Mouse (Mus musculus) telencephalon, adult 2 months (tissue): Measurements from ENCODE around the gene Fmn2.

Source experiments
- DNase-seq: peaks from one replicate; pipeline ENCODE4 v3.0.0-alpha.2; 2011; ENCODE audit warnings: low read depth, low spot score

The Fmn2 gene

DNA sequence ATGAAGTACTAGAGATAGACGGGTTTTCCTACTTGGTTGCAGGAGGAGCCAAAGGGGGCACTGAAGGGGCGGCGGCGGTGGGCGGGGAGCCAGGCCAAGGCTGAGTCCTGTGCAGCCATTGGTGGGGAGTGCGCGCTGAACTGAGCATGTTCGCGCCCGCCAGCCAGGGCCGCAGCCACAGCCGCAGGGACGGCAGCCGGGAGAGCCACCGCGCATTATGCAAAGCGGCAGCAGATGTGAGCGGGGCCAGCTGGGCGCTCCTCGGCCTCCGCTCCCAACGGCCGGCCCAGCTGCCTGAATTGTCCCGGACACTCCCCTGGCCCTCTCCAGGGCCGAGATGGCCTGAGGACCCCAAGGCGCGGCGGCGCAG is at the start of gene Fmn2:
Gene Fmn2 (plus strand): TSS at position 165 of the 370 bp plus-strand sequence.
- peak; percentile 65 for DNase-seq

DNA sequence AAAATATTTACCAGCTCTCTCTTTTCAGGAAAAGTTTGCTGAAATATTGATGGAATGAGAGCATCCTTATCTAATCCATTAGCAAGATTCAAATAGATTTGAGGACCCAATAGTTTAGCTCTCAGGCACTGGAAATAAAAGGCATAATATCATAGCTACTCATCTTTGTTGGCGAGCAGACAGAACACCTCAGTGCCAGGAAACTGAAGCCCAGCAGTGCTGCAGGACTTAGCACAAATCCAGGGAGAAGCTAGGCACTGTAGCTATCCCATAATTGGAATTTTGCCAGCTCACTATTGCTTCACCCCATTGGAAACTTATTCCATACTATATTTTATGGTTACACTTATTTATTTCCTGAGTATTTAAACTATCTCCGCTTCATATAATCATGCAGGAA is 46.5 kb upstream of the Fmn2 start:
- no peak for DNase-seq

DNA sequence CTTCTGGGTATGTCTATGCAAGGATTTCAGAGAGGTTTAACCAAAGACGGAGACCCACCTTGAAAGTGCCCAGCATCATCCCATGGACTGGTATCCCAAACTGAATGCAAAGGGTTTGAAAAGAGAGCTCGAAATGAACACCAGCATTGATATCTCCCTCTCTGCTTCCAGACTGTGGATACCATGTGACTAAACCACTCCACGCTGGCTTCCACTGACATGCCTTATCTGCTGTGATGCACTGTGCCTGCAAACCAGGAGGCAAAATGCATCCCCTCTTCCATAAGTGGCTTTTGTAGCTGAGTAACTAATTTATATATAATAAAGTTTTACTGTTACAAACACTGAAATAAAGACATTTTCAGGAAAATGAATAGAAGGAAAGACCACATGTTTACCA is 36.2 kb upstream of the Fmn2 start:
- DNase-seq = no peak

DNA sequence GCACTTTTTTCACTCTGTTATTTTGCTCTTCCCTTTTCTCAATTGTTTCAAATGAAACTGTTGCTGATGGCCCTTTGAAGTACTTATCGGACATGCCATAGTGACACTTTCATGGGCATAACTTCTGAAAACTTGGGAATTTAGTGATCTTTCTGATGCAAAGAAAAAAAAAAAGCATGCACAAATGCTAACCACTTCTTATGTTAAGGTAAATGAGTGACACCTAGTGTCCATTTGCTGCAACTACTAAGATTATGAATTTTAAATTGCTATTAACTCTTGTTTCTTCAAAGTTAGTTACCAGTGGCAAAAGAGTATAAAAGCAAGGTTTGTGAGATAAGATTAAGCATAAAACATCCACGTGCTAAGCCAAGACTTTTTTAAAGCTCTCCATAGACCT is 35.4 kb upstream of the Fmn2 start:
- peak; percentile 23 for DNase-seq

DNA sequence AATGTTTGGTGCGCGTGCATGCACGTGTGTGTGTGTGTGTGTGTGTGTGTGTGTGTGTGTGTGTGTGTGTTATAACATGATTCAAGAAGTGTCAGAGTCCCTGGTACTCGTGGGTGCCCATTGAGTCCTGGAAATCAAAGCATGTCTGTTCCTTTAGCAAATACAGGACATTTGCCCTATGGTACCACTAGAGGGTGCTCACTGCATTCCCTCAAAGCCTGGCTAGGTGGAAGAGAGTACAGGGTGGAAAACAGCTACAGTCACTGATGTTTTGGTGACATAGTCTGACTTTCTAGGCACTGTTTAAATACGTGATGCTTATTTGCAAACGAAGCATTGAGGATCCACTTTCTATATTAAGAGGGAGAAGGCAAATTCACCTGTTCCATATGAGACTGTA is 31.9 kb upstream of the Fmn2 start:
- DNase-seq = peak; percentile 58

DNA sequence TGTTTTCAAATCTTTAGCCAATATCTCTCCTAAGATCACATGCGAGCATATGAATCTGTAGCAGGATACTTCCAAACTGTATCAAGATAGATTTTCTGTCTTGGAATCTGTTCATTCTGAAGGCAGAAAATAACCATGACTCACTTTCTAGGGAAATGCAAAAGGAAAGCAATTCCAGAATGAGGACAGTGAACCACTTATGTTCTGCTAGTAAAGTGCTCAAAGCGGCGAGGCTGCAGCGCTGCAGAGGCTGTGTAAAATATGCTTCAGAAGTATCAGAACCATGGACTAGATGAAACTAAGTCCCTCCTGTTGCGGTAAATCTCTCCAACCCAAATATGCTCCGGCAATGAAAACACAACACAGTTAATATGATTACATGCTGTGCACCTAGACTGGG is 19.1 kb upstream of the Fmn2 start:
- DNase-seq = peak; percentile 68

DNA sequence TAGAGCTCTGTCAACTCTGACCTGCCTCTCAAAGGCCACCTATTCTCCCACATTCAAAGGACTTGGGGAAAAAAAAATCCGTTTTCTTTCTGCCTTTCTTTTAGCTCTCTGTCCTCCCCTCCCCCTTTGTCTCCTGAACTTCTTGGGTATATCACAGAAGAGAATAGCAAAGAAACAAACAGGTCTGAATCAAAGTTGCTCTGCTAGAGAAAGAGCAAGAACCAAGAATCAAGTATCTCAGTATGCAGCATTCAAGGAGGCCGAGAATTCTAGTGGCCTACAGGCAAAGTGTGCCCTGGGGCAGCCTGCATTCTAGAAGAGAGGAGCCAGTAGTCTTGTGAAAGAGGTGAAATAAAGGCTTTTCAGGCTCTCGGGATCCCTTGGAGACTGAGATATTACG is 1.6 kb upstream of the Fmn2 start:
- no peak for DNase-seq

DNA sequence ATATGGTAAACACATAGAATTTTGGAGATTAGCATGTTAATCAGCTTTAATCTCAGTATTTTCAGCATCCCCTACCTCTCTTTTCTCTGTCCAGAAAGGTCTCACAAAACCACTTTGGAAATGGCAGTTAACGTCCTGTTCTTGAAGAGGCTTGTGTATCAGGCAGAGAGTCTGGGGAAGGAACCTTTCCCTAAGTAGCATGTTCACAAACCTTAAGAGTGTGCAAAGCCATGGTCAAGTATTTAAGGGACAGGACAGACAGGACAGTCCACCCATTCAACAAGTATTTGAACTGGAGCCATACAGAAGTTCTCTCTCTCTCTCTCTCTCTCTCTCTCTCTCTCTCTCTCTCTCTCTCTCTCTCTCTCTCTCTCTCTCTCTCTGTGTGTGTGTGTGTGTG is 614 bp upstream of the Fmn2 start:
- no peak for DNase-seq

DNA sequence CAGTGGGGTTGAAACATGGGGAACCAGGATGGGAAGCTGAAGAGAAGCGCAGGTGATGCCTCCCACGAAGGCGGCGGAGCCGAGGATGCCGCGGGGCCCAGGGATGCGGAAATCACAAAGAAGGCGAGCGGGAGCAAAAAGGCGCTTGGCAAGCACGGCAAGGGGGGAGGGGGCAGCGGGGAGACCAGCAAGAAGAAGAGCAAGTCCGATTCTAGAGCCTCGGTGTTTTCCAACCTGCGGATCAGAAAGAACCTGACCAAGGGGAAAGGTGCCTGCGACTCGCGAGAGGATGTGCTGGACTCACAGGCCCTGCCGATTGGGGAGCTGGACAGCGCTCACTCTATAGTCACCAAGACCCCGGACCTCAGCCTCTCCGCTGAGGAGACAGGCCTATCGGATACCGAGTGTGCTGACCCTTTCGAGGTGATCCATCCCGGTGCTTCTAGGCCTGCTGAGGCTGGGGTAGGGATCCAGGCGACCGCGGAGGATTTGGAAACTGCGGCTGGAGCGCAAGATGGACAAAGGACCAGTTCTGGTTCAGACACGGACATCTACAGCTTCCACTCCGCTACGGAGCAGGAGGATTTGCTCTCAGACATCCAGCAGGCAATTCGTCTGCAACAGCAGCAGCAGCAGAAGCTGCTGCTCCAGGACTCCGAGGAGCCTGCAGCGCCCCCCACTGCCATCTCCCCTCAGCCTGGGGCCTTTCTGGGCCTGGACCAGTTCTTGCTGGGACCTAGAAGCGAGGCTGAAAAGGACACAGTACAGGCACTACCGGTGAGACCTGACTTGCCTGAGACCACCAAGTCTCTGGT is 613 bp downstream of the Fmn2 start:
- DNase-seq = no peak

DNA sequence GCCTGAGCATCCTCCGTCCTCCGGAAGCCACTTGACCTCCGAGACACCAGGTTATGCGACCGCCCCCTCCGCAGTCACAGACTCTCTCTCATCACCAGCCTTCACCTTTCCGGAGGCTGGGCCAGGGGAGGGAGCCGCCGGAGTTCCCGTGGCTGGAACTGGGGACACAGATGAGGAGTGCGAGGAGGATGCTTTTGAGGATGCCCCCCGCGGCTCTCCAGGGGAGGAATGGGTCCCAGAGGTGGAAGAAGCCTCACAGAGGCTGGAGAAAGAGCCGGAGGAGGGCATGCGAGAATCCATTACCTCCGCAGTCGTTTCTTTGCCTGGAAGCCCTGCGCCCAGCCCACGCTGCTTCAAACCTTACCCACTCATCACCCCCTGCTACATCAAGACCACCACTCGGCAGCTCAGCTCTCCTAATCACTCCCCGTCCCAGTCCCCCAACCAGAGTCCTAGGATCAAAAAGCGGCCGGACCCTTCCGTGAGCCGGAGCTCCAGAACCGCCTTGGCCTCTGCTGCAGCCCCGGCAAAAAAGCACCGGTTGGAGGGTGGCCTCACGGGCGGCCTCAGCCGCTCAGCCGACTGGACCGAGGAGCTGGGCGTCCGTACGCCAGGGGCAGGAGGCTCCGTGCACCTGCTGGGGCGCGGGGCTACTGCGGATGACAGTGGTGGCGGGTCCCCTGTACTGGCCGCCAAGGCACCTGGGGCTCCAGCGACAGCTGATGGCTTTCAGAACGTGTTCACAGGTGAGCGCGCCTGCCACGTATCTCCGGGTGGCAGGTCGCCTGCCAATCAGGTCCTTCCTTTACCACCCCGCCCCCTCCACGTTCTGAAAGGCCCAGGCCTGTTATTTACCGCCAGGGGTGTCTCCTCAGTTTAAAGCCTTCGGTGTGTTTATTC is 1.5 kb downstream of the Fmn2 start:
- DNase-seq = no peak

DNA sequence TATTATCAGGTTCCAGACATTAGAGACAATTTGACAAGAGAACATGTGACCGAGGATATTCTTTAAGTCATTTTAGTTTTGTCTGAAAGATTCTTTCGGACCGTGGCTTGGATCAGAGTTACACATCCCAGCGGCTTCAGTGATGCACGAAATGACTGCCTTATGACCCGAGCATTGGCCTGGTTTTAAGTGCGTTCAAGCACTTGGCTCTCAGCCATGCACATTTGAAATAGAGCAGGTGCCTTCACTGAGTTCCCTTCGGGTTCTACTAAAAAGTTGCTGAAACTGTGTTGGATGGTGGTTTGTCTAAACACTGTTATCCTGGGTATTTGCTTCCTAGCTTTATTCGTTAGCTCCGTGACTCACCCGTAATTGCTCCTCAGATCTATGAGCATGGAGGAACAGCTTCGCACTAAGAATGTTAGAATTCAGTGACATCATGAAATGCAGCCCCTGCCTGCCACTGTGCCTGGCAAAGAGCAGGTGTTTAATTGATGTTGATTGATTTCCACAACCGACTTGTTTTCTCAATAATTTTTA is 7.0 kb downstream of the Fmn2 start:
- DNase-seq = no peak

DNA sequence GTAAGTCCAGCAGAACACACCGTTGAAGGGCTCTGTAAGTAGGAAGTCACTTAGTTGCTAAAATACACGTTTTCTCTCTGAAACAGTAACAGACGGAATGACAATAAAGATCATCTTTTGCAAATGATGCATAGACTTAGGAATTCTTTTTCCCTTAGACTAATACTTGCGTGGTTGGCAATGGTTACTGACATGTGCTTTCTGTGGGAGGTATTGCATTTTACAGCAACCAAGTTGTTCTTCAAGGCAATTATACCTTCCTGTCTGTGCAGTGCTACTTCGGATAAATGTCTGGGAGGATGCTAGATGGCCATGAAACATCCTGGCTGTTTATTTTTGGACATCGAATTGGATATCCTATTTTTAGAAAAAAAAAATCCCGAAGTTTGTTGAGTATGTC is 11.8 kb downstream of the Fmn2 start:
- DNase-seq = peak; percentile 72

DNA sequence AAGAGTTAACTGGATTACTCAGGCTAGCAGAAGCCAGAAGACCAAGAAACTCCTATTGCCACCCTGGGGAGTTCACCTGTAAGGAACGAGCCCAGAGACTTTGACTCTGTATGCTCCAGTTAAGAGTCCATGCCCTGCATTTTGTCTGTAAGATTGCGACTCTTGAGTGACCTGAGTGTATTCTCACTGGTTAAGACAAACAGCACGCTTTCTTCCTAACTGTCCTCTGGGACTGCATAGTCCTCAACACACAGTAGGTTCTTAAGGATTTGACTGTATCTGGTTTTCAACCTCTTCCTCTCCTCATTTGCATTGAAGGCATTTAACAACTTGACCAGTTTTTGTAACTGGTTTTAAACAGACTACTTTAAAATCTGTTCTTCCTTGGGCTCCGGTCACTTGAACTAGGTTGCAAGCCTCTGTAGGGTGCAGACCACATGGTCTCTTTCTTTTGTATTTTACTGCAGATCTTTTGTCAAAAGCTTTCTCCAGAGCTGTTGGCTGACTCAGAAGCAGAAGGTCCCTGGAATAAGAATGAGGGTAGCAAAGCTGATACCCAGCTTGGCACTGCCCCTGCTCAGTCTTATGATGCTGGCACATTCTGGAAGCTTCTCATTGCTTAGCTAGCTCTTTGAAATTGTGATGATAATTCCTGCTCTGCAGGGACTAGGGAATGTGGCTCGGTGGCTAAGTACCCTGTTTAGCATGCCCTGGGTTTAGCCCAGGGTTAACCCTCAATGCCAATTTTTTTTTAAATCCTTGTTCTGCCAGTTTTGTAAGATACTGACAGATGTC is 20.5 kb downstream of the Fmn2 start:
- no peak for DNase-seq

DNA sequence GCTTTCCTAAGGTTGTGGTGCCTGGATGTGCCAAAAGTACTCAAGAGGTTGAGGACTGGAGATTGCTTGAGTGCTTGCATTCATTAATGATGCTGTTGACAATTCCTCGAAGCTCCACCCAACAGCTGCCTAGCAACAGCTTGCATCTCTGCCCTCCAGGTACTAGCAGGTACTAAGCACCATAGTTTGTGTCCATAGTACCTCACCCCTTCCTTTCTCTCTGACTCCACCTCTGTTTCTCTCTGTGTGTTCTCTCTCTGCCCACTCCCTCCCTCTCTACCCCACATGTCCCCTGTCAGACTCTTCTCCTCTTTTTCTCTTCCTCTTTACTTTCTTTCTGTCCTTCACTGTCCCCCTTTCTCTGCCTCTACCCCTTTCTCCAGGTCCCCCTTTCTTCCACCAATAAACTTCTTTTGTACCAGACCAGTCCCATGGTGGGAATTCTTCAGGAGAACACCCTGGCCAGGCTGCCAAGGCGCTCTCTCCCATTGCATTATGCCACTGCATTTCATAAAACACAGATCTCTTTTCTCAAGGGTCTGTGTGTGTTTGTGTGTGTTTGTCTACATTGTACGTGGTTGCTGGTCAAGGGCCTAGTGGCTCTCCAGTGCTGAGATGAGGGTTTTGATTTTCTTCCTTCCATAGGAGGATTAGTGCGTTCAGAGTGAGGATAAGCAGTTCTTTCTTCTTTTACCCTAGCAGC is 21.3 kb downstream of the Fmn2 start:
- DNase-seq = no peak

DNA sequence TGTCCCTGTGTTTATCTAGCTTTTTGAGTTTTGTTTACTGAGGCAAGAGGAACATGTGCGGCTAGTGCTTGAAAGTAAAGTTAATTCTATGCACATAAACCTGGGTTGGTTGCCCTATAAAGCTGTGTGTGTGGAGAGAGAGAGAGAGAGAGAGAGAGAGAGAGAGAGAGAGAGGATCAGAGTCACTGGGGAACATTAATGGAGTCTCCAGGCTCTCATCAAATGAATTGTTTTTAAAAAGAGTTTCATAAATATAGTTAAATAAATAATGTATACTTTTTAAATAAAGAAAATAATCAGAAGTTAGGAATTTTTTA is 21.8 kb downstream of the Fmn2 start:
- DNase-seq = no peak

DNA sequence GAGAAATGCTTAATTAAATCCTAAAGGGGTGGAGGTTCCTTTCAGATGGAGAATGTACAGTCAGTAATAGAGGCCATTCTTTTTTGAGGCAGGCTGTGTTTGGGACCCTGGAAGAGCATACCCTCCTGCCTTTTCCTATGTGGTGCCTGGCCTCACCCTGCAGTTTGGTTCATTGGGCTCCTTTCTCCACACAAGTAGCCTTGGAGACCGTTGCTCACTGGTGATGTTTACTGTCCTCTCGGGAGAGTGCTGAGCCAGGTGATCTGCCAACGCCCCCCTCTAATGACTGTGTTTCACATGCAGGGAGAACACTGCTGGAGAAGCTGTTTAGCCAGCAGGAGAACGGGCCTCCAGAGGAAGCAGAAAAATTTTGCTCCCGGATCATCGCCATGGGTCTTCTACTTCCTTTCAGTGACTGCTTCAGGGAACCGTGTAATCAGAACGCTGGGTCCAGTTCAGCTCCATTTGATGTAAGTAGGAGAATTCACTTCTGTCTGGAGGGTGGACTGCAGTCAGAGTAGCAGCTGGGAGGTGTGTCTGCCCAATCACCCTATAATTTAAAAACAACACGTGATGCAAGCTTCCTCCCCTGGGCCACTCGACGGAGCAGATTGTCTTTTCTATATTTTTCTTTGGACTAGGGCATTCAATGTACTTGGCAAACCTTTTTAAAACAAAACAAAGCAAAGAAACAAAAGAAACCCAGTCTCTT is 35.3 kb downstream of the Fmn2 start:
- no peak for DNase-seq

DNA sequence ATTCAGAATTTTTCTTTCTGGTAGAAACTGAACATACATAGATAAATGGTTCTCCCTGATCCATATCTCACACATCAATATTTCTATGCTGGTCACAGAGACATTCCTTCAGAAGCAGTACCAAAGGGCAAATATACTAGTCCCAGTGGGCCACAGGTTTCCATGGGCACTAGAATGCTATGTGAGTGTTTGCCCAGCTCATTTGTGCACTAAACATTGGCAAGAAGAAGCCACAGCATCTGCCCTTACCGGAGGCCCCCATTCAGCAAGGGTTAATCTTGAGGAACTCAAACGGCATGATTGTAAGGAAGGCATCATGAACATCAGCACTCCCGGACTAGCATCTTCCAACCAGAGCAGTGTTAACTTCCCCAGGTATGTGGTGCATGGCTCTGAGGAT is 35.9 kb downstream of the Fmn2 start:
- no peak for DNase-seq

DNA sequence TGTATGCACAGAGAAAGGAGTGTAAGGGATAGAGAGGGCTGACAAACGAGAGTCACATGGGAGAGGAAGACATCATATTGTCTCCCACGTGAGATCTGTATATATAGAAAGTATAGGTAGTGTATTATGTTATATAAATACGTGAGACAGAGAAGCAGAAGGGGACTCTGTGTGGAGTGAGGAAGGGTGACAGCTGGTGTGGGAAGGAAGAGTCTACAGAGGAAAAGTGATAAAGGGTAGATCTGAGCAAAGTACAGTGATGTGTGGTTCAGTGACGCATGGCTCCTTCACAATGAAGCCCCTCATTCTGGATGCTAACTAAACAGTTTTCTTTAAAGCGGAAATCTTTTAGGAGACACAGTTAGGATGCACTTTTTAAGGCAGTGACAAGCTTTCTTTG is 46.7 kb downstream of the Fmn2 start:
- peak; percentile 41 for DNase-seq

DNA sequence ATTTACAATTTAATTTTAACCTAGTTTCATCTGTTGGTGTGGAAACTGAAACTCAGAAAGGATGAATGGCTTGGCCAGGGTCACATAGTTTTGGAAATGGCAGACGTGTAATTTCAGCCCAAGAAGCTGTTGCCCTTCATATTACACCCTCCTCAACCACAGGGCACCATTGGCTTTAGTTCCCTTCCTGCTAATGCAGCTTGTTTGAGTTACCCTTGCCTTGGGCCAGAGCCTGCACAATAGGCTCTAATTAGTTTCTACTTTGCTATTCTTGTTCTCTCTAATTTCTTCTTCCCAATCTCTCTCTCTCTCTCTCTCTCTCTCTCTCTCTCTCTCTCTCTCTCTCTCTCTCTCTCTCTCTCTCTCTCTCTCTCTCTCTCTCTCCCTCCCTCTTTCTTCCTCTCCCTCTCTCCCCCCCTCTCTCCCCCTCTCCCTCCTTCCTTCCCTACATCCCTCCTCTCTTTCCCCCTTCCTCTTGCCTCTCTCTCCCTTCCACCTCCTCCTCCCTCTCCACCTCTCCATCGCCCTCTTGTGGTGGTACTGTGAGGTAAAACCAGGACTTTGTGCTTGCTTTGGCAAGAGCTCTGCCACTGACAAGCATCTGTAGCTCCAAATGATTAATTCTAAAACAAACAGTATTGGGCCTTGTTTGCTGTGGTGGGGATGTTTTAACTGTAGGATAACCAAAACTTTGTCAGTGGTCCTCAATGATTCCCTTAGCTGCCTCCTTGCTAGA is 51.8 kb downstream of the Fmn2 start:
- DNase-seq = no peak

DNA sequence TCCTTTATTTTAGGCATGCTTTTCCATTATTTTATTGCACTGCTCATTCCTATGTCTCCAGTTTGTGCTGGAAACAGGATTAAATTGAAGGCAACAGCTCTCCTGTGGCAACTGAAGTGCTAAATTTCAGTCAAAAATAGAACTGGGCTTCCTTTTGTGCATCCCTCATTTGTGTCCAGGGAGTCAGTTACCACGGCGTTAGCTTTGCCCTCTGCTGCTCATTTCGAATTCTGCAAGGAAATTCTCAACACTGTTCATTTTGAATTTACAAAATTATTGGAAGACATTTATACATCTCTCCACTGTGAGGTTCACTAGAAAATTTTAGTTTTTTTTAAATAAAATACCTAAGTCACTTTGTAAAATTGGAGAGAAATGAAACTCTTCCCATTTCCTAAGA is 53.8 kb downstream of the Fmn2 start:
- DNase-seq = no peak
